Mouse (Mus musculus) forebrain, embryonic 14.5 days (tissue): ENCODE measurements around the gene Aldh18a1. TPM values are rescaled to one million over a fixed set of nuclear protein-coding genes. Genes with fewer than 3 reads are reported as not detected.
"Not testable (repeated sequence)": the region's sequence is repeated elsewhere in the genome, so short reads cannot be mapped to it uniquely, and the experiment has no call there.

Source experiments
- ATAC-seq: fragments of 200-750 bp; cut with Nextera tagmentation; 2 replicates; pipeline ENCODE4 v1.8.0; 2017; ENCODE audit warnings: mild to moderate bottlenecking, moderate library complexity
- DNase-seq: peaks from one replicate; pipeline ENCODE4 v3.0.0-alpha.2; 2015; ENCODE audit warnings: low spot score
- H3K27ac ChIP-seq: fragments of 300-500 bp; sonication (generic); 2 replicates; pipeline ENCODE4 v1.5.1; 2014; ENCODE audit warnings: low read depth, mild to moderate bottlenecking, control low read depth, low read length, moderate library complexity
- H3K27me3 ChIP-seq: fragments of 300-500 bp; sonication (generic); replicated peaks from 2 replicates; pipeline ENCODE4 v1.6.1; 2014; ENCODE audit warnings: low read length, control low read depth, mixed read lengths; ENCODE audit not compliant: control insufficient read depth, insufficient read depth
- H3K36me3 ChIP-seq: fragments of 300-500 bp; sonication (generic); 2 replicates; pipeline ENCODE4 v1.6.1; 2014; ENCODE audit warnings: low read length, control low read depth; ENCODE audit not compliant: control insufficient read depth, insufficient read depth
- H3K4me1 ChIP-seq: fragments of 300-500 bp; sonication (generic); 2 replicates; pipeline ENCODE4 v1.6.1; 2014; ENCODE audit warnings: antibody characterized with exemption, low read length, control low read depth; ENCODE audit not compliant: control insufficient read depth, insufficient read depth
- H3K4me2 ChIP-seq: fragments of 300-500 bp; sonication (generic); 2 replicates; pipeline ENCODE4 v1.6.1; 2014; ENCODE audit warnings: mild to moderate bottlenecking, control low read depth, low read length
- H3K4me3 ChIP-seq: fragments of 300-500 bp; sonication (generic); 2 replicates; pipeline ENCODE4 v1.5.1; 2014; ENCODE audit warnings: low read depth, low read length, control low read depth
- H3K9ac ChIP-seq: fragments of 300-500 bp; sonication (generic); 2 replicates; pipeline ENCODE4 v1.6.1; 2014; ENCODE audit warnings: mild to moderate bottlenecking, low read length, control low read depth, moderate library complexity
- H3K9me3 ChIP-seq: fragments of 300-500 bp; sonication (generic); replicated peaks from 2 replicates; pipeline ENCODE4 v1.6.1; 2016; ENCODE audit warnings: low read length, control low read depth, mixed read lengths; ENCODE audit not compliant: control insufficient read depth
- WGBS: fragments of 180-500 bp; shearing (Covaris S2); extraction: QIAGEN DNeasy Blood & Tissue Kit; methylation state at CpG from one replicate; pipeline ENCODE4 v1.1.7; 2014; 5-methylcytosine and 5-hydroxymethylcytosine counted together
- polyA plus RNA-seq: library from polyadenylated mRNA; unstranded; fragments of >200 nt; fragmentation: Nextera tagmentation; extraction: Ambion mirVana; gene quantifications from 2 replicates; pipeline ENCODE4 v1.2.1, GENCODE M21; 2014

Gene Aldh18a1
- polyA plus RNA-seq, 1 experiment from 2014 or later = 56.3 TPM

DNA sequence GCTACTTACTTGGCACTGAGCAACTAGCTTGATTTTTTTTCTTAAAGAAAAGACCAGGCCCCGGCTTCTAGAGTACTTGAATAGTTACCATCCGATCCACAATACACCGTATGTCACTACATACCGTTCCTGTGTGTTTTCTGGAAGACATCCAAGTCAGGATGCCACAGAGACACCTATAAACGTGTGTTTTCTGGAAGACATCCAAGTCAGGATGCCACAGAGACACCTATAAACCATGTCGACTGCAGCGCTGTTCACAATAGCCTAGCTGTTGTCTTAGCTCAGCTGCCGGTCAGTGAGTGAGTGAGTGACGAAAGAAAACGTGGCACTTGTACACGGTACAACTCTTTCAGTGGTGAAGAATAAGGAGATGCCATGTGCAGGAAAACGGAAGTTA is 37.7 kb upstream of the Aldh18a1 start:
- Histone ChIP-seq H3K4me3 (no peak overlapping the region), H3K9me3 (no peaks in the 10 kb centered on the region), H3K9ac (no peak overlapping the region), H3K4me2 (no peak overlapping the region), H3K36me3 (no peaks in the 10 kb centered on the region), H3K27me3 (no peaks in the 10 kb centered on the region), H3K27ac (no peak overlapping the region), H3K4me1 (no peaks in the 10 kb centered on the region)
- no peak for DNase-seq
- WGBS = 65% methylated on average over 12 of the region's 12 CpGs
- no peak for ATAC-seq

GRCm38 (mm10) chr19:40621616-40622015 is 33.4 kb upstream of the Aldh18a1 start:
- H3K9me3 ChIP-seq, DNase-seq, H3K27ac ChIP-seq, H3K27me3 ChIP-seq, H3K36me3 ChIP-seq, H3K4me3 ChIP-seq, ATAC-seq, H3K9ac ChIP-seq, H3K4me1 ChIP-seq, H3K4me2 ChIP-seq: not testable (repeated sequence)
- 58% methylated on average over 12 of the region's 26 CpGs for WGBS

- peaks cover 5% of the 10 kb centered on the region for H3K4me1 ChIP-seq
- H3K4me3 ChIP-seq = no peak overlapping the region
- no peaks in the 10 kb centered on the region for H3K27me3 ChIP-seq
- DNase-seq (no peak), ATAC-seq (no peak)
- no peaks in the 10 kb centered on the region for H3K36me3 ChIP-seq
- no peak overlapping the region for H3K9ac ChIP-seq
- WGBS = 92% methylated on average over 7 of the region's 7 CpGs
- H3K9me3 ChIP-seq = no peaks in the 10 kb centered on the region; the same call in 1 of the 2 replicates
- H3K4me2 ChIP-seq = no peak overlapping the region
- no peak overlapping the region for H3K27ac ChIP-seq
These were observed 27.8 kb upstream of the Aldh18a1 start for GRCm38 (mm10) chr19:40616021-40616420.

GRCm38 (mm10) chr19:40614811-40615210 is 26.5 kb upstream of the Aldh18a1 start:
- Histone ChIP-seq H3K4me3 (no peak overlapping the region), H3K27me3 (no peaks in the 10 kb centered on the region), H3K9me3 (no peaks in the 10 kb centered on the region), H3K27ac (no peak overlapping the region), H3K4me2 (no peak overlapping the region), H3K9ac (no peak overlapping the region), H3K4me1 (peaks cover 5% of the 10 kb centered on the region), H3K36me3 (no peaks in the 10 kb centered on the region)
- no peak for ATAC-seq
- 91% methylated on average over 7 of the region's 7 CpGs for WGBS
- no peak for DNase-seq

DNA sequence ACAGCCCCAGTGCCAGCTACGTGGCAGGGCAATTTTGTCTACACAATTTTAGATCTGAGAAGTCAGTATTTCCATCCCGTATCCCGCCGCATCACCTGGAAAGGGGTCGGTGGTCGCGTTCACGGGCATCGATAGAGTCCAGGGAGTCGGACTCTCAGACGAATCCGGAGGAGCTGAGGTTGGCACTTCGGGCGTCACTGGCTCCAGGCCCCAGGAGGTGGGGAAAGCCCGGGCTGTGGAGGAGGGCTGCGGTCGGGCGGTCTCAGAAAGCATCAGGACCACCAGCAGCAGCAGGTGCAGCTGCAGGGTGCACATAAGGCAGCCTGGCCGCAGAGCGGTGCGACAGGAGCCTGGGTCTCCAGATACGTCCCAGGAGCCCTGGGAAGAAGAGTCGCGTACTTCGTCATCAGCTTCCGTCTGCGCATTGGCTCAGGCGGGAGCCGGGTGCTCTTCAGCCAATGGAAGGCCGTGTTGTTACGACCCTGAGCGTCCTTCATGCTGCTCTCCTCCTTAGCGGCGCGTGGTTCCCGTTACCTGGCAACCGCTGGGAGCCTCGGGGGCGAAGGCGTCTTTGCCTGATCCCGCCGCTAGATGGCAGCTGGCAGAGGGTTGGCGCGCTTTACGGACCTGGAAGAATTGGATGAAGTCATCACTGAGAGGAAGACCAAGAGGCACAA is 23.7 kb upstream of the Aldh18a1 start, which contains the start of the genes Tctn3 and Entpd1:
TSS of gene Tctn3 (minus strand) at position 404 of the 677 bp plus-strand sequence.
TSS of gene Entpd1 (plus strand) at position 537 of the 677 bp plus-strand sequence.
- Histone ChIP-seq H3K27ac (no peak within 1 kb of the TSS), H3K27me3 (no peaks in the 10 kb centered on the region), H3K36me3 (peaks cover 22% of the 10 kb centered on the region), H3K4me3 (peak within 1 kb of the TSS; percentile 75), H3K9ac (peak within 1 kb of the TSS; percentile 71), H3K4me1 (peaks cover 5% of the 10 kb centered on the region), H3K9me3 (no peaks in the 10 kb centered on the region), H3K4me2 (peak within 1 kb of the TSS; percentile 81)
- DNase-seq (peak; percentile 99), ATAC-seq (peak; percentile 100)
- under 1% methylated on average over 43 of the region's 45 CpGs for WGBS

DNA sequence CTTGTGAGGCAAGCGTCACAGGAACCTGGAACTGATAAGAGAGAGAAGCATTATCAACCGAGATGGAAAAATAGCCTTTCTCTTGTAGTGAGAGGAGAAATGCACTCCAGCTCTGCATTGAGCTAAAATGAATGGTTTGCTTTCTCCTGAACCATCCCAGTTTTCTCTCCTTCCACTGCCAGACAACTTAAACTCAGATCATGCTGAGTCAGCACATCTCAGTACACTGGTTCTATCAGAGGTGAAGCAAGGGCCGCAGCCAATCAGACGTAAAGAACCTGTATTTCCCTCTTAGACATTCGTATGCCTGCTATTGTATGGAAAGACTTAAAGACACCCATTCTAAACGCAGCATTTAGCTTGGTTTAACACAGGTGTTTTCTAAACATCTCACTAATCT is 19.4 kb upstream of the Aldh18a1 start:
- no peak for ATAC-seq
- H3K36me3 ChIP-seq = peaks cover 52% of the 10 kb centered on the region

GRCm38 (mm10) chr19:40605189-40605588 is 16.9 kb upstream of the Aldh18a1 start:
- Histone ChIP-seq H3K9me3 (no peaks in the 10 kb centered on the region), H3K4me3 (no peak overlapping the region), H3K4me1 (no peaks in the 10 kb centered on the region), H3K36me3 (peaks cover 58% of the 10 kb centered on the region), H3K27ac (no peak overlapping the region), H3K27me3 (no peaks in the 10 kb centered on the region), H3K4me2 (no peak overlapping the region), H3K9ac (no peak overlapping the region)
- WGBS = 92% methylated on average over 9 of the region's 9 CpGs
- DNase-seq (no peak), ATAC-seq (no peak)

More for the DNA sequence above, 19.4 kb upstream of the Aldh18a1 start:
- whole genome bisulfite sequencing = 93% methylated on average over 6 of the region's 6 CpGs
- Histone ChIP-seq H3K27ac (no peak overlapping the region), H3K4me2 (no peak overlapping the region), H3K4me1 (peaks cover 5% of the 10 kb centered on the region), H3K27me3 (no peaks in the 10 kb centered on the region), H3K9me3 (no peaks in the 10 kb centered on the region), H3K4me3 (no peak overlapping the region), H3K9ac (no peak overlapping the region)
- DNase-seq = no peak

DNA sequence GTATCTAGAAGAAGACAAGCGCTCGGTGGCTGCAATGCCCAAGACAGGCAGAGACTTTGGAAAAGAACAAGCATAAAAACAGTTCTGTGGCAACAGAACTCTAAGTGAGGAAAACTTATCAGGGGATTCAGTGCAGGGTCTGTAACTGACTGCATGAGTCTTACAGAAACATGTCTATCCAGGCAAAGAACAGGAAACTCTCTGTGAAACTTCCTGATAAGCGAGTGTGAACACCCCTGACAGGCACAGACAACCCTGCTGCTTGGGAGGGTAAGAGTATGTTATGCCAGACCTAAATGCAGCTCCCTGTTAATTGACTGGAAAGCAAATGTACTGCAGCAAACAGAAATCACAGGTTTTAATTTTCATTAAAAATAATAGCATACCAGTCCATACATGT is 13.6 kb upstream of the Aldh18a1 start:
- no peak for DNase-seq
- no peak for ATAC-seq
- Histone ChIP-seq H3K9me3 (no peaks in the 10 kb centered on the region), H3K27me3 (no peaks in the 10 kb centered on the region), H3K4me1 (no peaks in the 10 kb centered on the region), H3K36me3 (peaks cover 40% of the 10 kb centered on the region), H3K4me3 (no peak overlapping the region), H3K4me2 (no peak overlapping the region), H3K9ac (no peak overlapping the region), H3K27ac (no peak overlapping the region)
- WGBS = 93% methylated on average over 3 of the region's 3 CpGs

DNA sequence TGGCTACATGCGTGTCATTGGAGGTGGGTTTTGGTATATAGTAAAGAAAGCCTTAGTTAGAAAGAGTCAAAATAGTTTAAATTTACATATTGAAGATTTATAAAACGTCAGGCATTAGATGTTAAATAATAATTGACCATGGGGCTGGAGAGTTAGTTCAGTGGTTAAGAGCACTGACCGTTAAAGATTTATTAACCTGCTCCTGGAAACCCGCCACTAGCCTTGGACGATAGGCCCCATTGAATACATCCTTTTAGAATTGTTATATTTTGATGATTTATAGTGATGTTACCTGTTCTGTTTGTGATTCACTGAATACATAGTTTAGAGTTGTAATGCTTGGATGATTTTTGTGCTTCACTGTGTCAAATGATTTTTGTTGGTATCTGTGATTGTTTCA is 12.6 kb upstream of the Aldh18a1 start:
- not testable (repeated sequence) for H3K4me3 ChIP-seq, H3K27me3 ChIP-seq, H3K9ac ChIP-seq, H3K9me3 ChIP-seq, ATAC-seq, DNase-seq, H3K4me1 ChIP-seq, H3K4me2 ChIP-seq, H3K27ac ChIP-seq
- 93% methylated on average over 5 of the region's 5 CpGs for WGBS
- peaks cover 37% of the 10 kb centered on the region for H3K36me3 ChIP-seq
